Mouse (Mus musculus): ENCODE results near the gene Pcsk1n.

GRCm38 (mm10) chrX:7936874-7937273 is 17.3 kb downstream of the Pcsk1n start:
- no peak for TF ChIP-seq CTCF (IDR thresholded peaks at IDR 0.05; ENCODE audit: extremely low read depth, insufficient read depth, insufficient read length, insufficient replicate concordance)
- TF ChIP-seq POLR2A (IDR thresholded peaks at IDR 0.05; ENCODE audit: low read depth, low read length), result no peak

All from spleen, adult 2 months (tissue).